32 mouse cellular contexts compared by ENCODE assay signal in the genomic region with DNA sequence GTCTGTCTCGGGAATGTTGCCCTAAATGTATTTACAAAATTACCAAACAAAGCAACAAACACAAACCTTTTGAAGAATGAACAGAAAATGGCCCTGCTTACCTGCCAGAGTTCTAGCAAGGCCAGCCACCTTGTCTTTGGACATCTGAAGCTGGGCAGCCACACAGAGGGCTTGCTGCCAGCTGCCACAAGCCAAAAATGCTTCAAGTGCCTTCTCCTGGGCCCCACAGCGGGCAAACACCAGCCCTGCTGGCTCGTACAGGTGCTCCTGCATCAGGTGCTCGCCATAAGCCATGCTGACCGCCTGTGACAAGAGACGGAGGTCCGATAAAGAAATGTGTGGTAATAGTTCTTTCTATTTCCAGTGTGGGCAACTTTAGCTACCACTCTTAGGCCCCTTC. TPM values are rescaled to one million over a fixed set of nuclear protein-coding genes. Genes with fewer than 3 reads are reported as not detected.
A peak's percentile ranks its signal among the peaks of the same experiment; 100 is the strongest.
DNase-seq lines count a peak whose midpoint lies in the region; ATAC-seq lines count a peak whose summit lies in the region.
"Had no signal": no experiment of that assay in that cellular context is flagged by ENCODE, and none has a peak within 500 bp of the region (broad histone marks: within the 10 kb centered on the region; RNA-seq: fewer than 3 reads in every experiment).

No protein-coding gene starts in this region.

- peak; percentile 10 for DNase-seq in kidney, adult 18-20 months
- DNase-seq in heart, postnatal 14 days, result peak; percentile 52 to 74
- DNase-seq in lung, adult 18-20 months, result peak; percentile 77 to 82
- peak; percentile 78 for DNase-seq in lung, postnatal 36 days
- no peak for DNase-seq in cerebellum, postnatal 14 days
- DNase-seq in left cerebral cortex, adult 8-10 months (ENCODE audit: low spot score in 2 of 2), result no peak
- DNase-seq: adrenal gland, adult 2 months; cerebellum, adult 8-10 months; thymus, adult 2 months; thymus, postnatal 4 days had no signal

- no peak overlapping the region for H3K4me3 ChIP-seq in kidney, embryonic 16.5 days (ENCODE audit: low read length)
- H3K4me3 ChIP-seq: forebrain, embryonic 13.5 days; hindbrain, embryonic 15.5 days; kidney, embryonic 15.5 days had no signal

- no peaks in the 10 kb centered on the region for H3K27me3 ChIP-seq in kidney, embryonic 16.5 days (ENCODE audit: insufficient read depth, low read length)
- H3K27me3 ChIP-seq: forebrain, embryonic 13.5 days; hindbrain, embryonic 15.5 days; kidney, embryonic 15.5 days had no signal

- 93% methylated on average over 7 of the region's 7 CpGs for WGBS in kidney, embryonic 16.5 days

- no peak overlapping the region for H3K27ac ChIP-seq in kidney, embryonic 16.5 days (ENCODE audit: low read length)
- H3K27ac ChIP-seq: forebrain, embryonic 13.5 days; hindbrain, embryonic 15.5 days; kidney, embryonic 15.5 days; stomach, postnatal 0 days had no signal

- intact Hi-C loops in heart, postnatal 14 days (cut with DNase I), result no loop called here

- no peak for ATAC-seq in kidney, embryonic 16.5 days (ENCODE audit: low FRiP score, low TSS enrichment)
- ATAC-seq: forebrain, embryonic 13.5 days had no signal

- H3K9ac ChIP-seq in kidney, embryonic 16.5 days (replicated peaks; ENCODE audit: low read length), result no peak overlapping the region
- H3K9ac ChIP-seq: forebrain, embryonic 13.5 days; hindbrain, embryonic 15.5 days; kidney, embryonic 15.5 days had no signal

- H3K9me3 ChIP-seq in kidney, embryonic 16.5 days (ENCODE audit: low read length), result no peaks in the 10 kb centered on the region
- H3K9me3 ChIP-seq: forebrain, embryonic 13.5 days; hindbrain, embryonic 15.5 days; kidney, embryonic 15.5 days had no signal

- H3K4me2 ChIP-seq in kidney, embryonic 16.5 days (replicated peaks; ENCODE audit: low read depth, low read length), result no peak overlapping the region
- H3K4me2 ChIP-seq: forebrain, embryonic 13.5 days; hindbrain, embryonic 15.5 days; kidney, embryonic 15.5 days; midbrain, embryonic 11.5 days had no signal

- no peaks in the 10 kb centered on the region for H3K4me1 ChIP-seq in kidney, embryonic 16.5 days (ENCODE audit: insufficient read depth, low read length)
- H3K4me1 ChIP-seq: forebrain, embryonic 13.5 days; hindbrain, embryonic 15.5 days; kidney, embryonic 15.5 days had no signal

- peaks cover 88% of the 10 kb centered on the region for H3K36me3 ChIP-seq in kidney, embryonic 16.5 days (ENCODE audit: insufficient read depth, low read length)

RNA-seq across cellular contexts. Expression of gene Actl7a, which starts 25.7 kb away (rescaled TPM):
- polyA plus RNA-seq in kidney, embryonic 16.5 days (2015; fragmentation: Nextera tagmentation; extraction: Ambion mirVana), result not detected in 2 replicates
- total RNA-seq in heart, postnatal 14 days (2021), result not detected
- not detected for total RNA-seq in left cerebral cortex, adult 8-10 months (2022)
- total RNA-seq: adrenal gland, adult 2 months; gastrocnemius, adult 8-10 months; granulocyte monocyte progenitor cell, adult 5-6 weeks; hematopoietic stem cell, adult 5-6 weeks; layer of hippocampus, adult 18-20 months; layer of hippocampus, postnatal 14 days; left cerebral cortex, postnatal 10 days; liver, adult 2 months; megakaryocyte progenitor cell, adult 5-6 weeks; neutrophil, adult 5-6 weeks had no signal
- polyA plus RNA-seq: adrenal gland, adult 2 months; embryonic facial prominence, embryonic 14.5 days; forebrain, embryonic 13.5 days; hindbrain, embryonic 15.5 days; intestine, embryonic 14.5 days; kidney, embryonic 15.5 days; limb, embryonic 11.5 days; liver, adult 2 months; liver, embryonic 16.5 days; small intestine, adult 2 months; stomach, postnatal 0 days had no signal

RNA-seq across cellular contexts. Expression of gene Actl7b, which starts 27.7 kb away (rescaled TPM):
- polyA plus RNA-seq in kidney, embryonic 16.5 days (2015; fragmentation: Nextera tagmentation; extraction: Ambion mirVana), result not detected in 2 replicates
- total RNA-seq in heart, postnatal 14 days (2021), result under 1 TPM in 1 of 2 experiments, not detected in 1; 0.15 TPM
- under 1 TPM in 2 of 4 experiments, not detected in 2; 0.30 to 0.68 TPM for total RNA-seq in left cerebral cortex, adult 8-10 months (2022)
- total RNA-seq: gastrocnemius, adult 8-10 months; granulocyte monocyte progenitor cell, adult 5-6 weeks; layer of hippocampus, adult 18-20 months; left cerebral cortex, postnatal 10 days; liver, adult 2 months; MEL had no signal
- polyA plus RNA-seq: adrenal gland, adult 2 months; C2C12; embryonic facial prominence, embryonic 14.5 days; forebrain, embryonic 13.5 days; hindbrain, embryonic 15.5 days; intestine, embryonic 14.5 days; kidney, embryonic 15.5 days; limb, embryonic 11.5 days; liver, adult 2 months; liver, embryonic 16.5 days; midbrain, embryonic 11.5 days; small intestine, adult 2 months; stomach, postnatal 0 days had no signal

RNA-seq across cellular contexts. Expression of gene Gm26657, which starts 29.0 kb away (rescaled TPM):
- not detected in 2 replicates for polyA plus RNA-seq in kidney, embryonic 16.5 days (2015; fragmentation: Nextera tagmentation; extraction: Ambion mirVana)
- not detected for total RNA-seq in heart, postnatal 14 days (2021)
- not detected for total RNA-seq in left cerebral cortex, adult 8-10 months (2022)
- total RNA-seq: adrenal gland, adult 2 months; gastrocnemius, adult 8-10 months; granulocyte monocyte progenitor cell, adult 5-6 weeks; hematopoietic stem cell, adult 5-6 weeks; layer of hippocampus, adult 18-20 months; layer of hippocampus, postnatal 14 days; left cerebral cortex, postnatal 10 days; liver, adult 2 months; megakaryocyte progenitor cell, adult 5-6 weeks; MEL; neutrophil, adult 5-6 weeks had no signal
- polyA plus RNA-seq: adrenal gland, adult 2 months; embryonic facial prominence, embryonic 14.5 days; forebrain, embryonic 13.5 days; hindbrain, embryonic 15.5 days; intestine, embryonic 14.5 days; kidney, embryonic 15.5 days; limb, embryonic 11.5 days; liver, adult 2 months; liver, embryonic 16.5 days; small intestine, adult 2 months; stomach, postnatal 0 days; thymus, adult 2 months had no signal

RNA-seq across cellular contexts. Expression of gene Elp1, which starts 33.2 kb away (rescaled TPM):
- polyA plus RNA-seq in kidney, embryonic 16.5 days (2015; fragmentation: Nextera tagmentation; extraction: Ambion mirVana), result 44.2 and 50.6 TPM in 2 replicates
- total RNA-seq in heart, postnatal 14 days (2021), result 10 to 100 TPM; 20.3 to 22.3 TPM
- total RNA-seq in left cerebral cortex, adult 8-10 months (2022), result 10 to 100 TPM; 62.8 to 82.3 (median 70.2) TPM

RNA-seq across cellular contexts. Expression of gene Fam206a, which starts 33.2 kb away (rescaled TPM):
- polyA plus RNA-seq in kidney, embryonic 16.5 days (2015; fragmentation: Nextera tagmentation; extraction: Ambion mirVana), result 17.9 and 20.6 TPM in 2 replicates
- 1 to 10 TPM; 3.6 to 4.1 TPM for total RNA-seq in heart, postnatal 14 days (2021)
- 10 to 100 TPM; 15.1 to 18.0 (median 17.0) TPM for total RNA-seq in left cerebral cortex, adult 8-10 months (2022)

Comparison
In these comparisons a context has a peak if more than half of its experiments do, and no peak if none do; other contexts are left out.
1. DNase-seq: peak in kidney, adult 18-20 months (single experiment), heart, postnatal 14 days (2 of 2), lung, adult 18-20 months (2 of 2) and lung, postnatal 36 days (single experiment); none in cerebellum, postnatal 14 days (0 of 2) and left cerebral cortex, adult 8-10 months (0 of 2).